Mouse (Mus musculus) neural tube, embryonic 13.5 days (tissue): ENCODE data around the gene Vgll2. TPM values are rescaled to one million over a fixed set of nuclear protein-coding genes. Genes with fewer than 3 reads are reported as not detected.

ENCODE experiments used
- ATAC-seq: fragments of 200-750 bp; cut with Nextera tagmentation; 2 replicates; pipeline ENCODE4 v1.8.0; 2017; ENCODE audit warnings: low read depth, mild to moderate bottlenecking, moderate TSS enrichment, moderate library complexity
- H3K27ac ChIP-seq: fragments of 300-500 bp; sonication (generic); replicated peaks from 2 replicates; pipeline ENCODE4 v1.5.1; 2015; ENCODE audit warnings: moderate library complexity, mild to moderate bottlenecking, inconsistent platforms
- H3K27me3 ChIP-seq: fragments of 300-500 bp; sonication (generic); 2 replicates; pipeline ENCODE4 v1.6.1; 2015; ENCODE audit warnings: mild to moderate bottlenecking, inconsistent platforms
- H3K36me3 ChIP-seq: fragments of 300-500 bp; sonication (generic); 2 replicates; pipeline ENCODE4 v1.6.1; 2015; ENCODE audit warnings: mild to moderate bottlenecking, inconsistent platforms
- H3K4me1 ChIP-seq: fragments of 300-500 bp; sonication (generic); replicated peaks from 2 replicates; pipeline ENCODE4 v1.6.1; 2015; ENCODE audit warnings: inconsistent platforms
- H3K4me2 ChIP-seq: fragments of 300-500 bp; sonication (generic); 2 replicates; pipeline ENCODE4 v1.6.1; 2015; ENCODE audit warnings: inconsistent platforms, mild to moderate bottlenecking, moderate library complexity
- H3K4me3 ChIP-seq: fragments of 300-500 bp; sonication (generic); 2 replicates; pipeline ENCODE4 v1.5.1; 2015; ENCODE audit warnings: mild to moderate bottlenecking, inconsistent platforms
- H3K9ac ChIP-seq: fragments of 300-500 bp; sonication (generic); 2 replicates; pipeline ENCODE4 v1.6.1; 2015; ENCODE audit warnings: moderate library complexity, mild to moderate bottlenecking, inconsistent platforms
- H3K9me3 ChIP-seq: fragments of 300-500 bp; sonication (generic); 2 replicates; pipeline ENCODE4 v1.6.1; 2016; ENCODE audit warnings: inconsistent platforms
- WGBS: fragments of 180-500 bp; shearing (Covaris S2); methylation state at CpG from one replicate; pipeline ENCODE4 v1.1.7; 2015; 5-methylcytosine and 5-hydroxymethylcytosine counted together
- microRNA-seq: library from miRNA; unstranded; fragments of <30 nt; microRNA quantifications from one replicate; pipeline ENCODE4, GENCODE M21; 2016
- polyA plus RNA-seq: library from polyadenylated mRNA; unstranded; fragments of >200 nt; fragmentation: Nextera tagmentation; extraction: Ambion mirVana; gene quantifications from 2 replicates; pipeline ENCODE4 v1.2.1, GENCODE M21; 2015

The Vgll2 gene
- polyA plus RNA-seq, 1 experiment from 2014 or later: 1.8 TPM

- Histone ChIP-seq H3K9ac (peak overlapping the region; percentile 61), H3K27me3 (peaks cover 100% of the 10 kb centered on the region), H3K4me3 (peak overlapping the region; percentile 45), H3K4me2 (peak overlapping the region; percentile 89), H3K9me3 (no peaks in the 10 kb centered on the region), H3K4me1 (peaks cover 28% of the 10 kb centered on the region), H3K36me3 (no peaks in the 10 kb centered on the region), H3K27ac (no peak overlapping the region)
- ATAC-seq: peak; percentile 72
- WGBS: under 1% methylated on average over 66 of the region's 68 CpGs
Measured at GRCm38 (mm10) chr10:52027161-52028035, 5.1 kb downstream of the Vgll2 start.

- H3K36me3 ChIP-seq: no peaks in the 10 kb centered on the region
- no peaks in the 10 kb centered on the region for H3K9me3 ChIP-seq
- no peak overlapping the region for H3K4me2 ChIP-seq
- peaks cover 18% of the 10 kb centered on the region for H3K4me1 ChIP-seq
- no peak overlapping the region for H3K27ac ChIP-seq
- WGBS: 4% methylated on average over 11 of the region's 11 CpGs
- H3K9ac ChIP-seq: no peak overlapping the region
- no peak for ATAC-seq
- H3K27me3 ChIP-seq: peaks cover 90% of the 10 kb centered on the region
- H3K4me3 ChIP-seq: no peak overlapping the region
Measured at GRCm38 (mm10) chr10:52028561-52029370, 6.5 kb downstream of the Vgll2 start.

DNA sequence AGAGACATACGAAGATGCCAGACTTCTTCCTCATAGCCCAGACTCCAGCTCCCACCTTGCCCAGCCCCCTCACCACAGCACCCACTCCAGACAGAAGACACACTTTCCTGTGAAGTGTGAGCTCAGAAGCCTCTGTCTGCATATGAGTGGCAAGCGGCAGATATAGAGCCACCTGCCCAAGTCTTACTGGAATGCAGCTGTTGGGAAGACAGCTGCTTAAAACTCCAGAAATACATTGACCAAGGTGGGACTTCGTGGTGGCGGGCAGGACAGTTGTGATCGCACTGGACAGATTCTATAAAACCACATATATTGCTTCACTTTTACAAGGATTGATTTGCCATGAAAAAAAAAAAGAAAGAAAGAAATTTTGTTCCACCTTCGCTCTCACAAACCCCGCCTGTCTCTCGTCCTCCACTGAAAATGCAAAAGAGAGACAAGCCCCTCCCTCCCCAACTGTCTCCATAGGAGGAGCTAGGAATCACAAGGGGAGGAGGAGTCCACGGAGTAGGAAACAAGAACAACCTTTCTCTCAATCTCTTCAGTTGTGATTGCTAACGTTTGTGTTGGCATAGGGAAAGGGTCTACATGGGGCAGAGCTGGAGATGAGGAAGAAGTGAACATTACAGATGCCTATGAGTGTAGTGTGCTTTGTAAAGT is 7.2 kb downstream of the Vgll2 start:
- H3K27ac ChIP-seq: no peak overlapping the region
- H3K27me3 ChIP-seq: peaks cover 83% of the 10 kb centered on the region
- WGBS: 2% methylated on average over 10 of the region's 10 CpGs
- H3K4me2 ChIP-seq: no peak overlapping the region
- no peaks in the 10 kb centered on the region for H3K9me3 ChIP-seq
- no peak overlapping the region for H3K9ac ChIP-seq
- peaks cover 18% of the 10 kb centered on the region for H3K4me1 ChIP-seq
- no peaks in the 10 kb centered on the region for H3K36me3 ChIP-seq
- no peak overlapping the region for H3K4me3 ChIP-seq
- no peak for ATAC-seq

DNA sequence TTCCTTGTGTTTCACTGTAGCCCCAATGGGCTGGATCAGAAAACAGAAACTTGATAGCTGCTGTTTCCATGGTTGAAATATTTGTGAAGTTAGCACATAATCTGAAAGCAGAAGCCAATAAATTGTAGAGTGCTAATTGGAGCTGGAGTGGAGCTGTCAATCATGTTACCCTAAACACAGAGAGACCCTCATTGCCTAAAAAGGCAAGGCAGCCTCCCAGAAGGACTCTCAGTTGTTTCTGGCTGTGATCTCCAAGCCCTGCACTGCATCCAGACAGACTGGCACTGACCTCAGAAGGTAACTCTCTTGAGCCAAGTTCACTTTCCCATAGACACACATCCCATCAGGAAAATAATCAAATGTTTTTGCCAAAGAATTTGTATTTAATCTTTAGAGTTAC is 11.4 kb downstream of the Vgll2 start:
- Histone ChIP-seq H3K4me3 (no peak overlapping the region), H3K9me3 (no peaks in the 10 kb centered on the region), H3K27ac (no peak overlapping the region), H3K4me2 (no peak overlapping the region), H3K9ac (no peak overlapping the region), H3K36me3 (no peaks in the 10 kb centered on the region), H3K27me3 (peaks cover 41% of the 10 kb centered on the region), H3K4me1 (peaks cover 7% of the 10 kb centered on the region; the same call in 1 of the 2 replicates)
- no peak for ATAC-seq

DNA sequence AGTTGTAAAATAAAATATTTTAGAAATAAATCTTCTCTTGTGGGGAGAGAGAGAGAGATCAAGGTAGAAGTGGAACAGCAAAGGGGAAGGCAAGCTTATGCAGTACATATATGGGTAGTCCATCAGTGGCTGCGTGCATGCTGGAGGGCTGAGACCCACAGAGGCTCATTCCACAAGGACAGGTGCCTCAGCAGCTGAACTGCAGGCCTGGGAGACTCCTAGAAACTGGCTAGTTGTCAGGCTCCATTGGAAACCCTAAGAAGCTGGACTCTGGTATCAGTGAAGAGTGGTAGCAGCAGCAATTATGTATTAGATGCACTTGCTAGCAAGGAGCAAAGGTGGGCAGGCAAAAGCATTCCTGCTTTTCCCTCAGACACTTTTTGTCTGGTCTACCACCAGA is 17.1 kb downstream of the Vgll2 start:
- Histone ChIP-seq H3K27me3 (no peaks in the 10 kb centered on the region), H3K4me3 (no peak overlapping the region), H3K27ac (no peak overlapping the region), H3K9ac (no peak overlapping the region), H3K4me1 (no peaks in the 10 kb centered on the region), H3K4me2 (no peak overlapping the region), H3K9me3 (no peaks in the 10 kb centered on the region), H3K36me3 (no peaks in the 10 kb centered on the region)
- WGBS: 75% methylated on average over 1 of the region's 1 CpGs
- ATAC-seq: no peak

DNA sequence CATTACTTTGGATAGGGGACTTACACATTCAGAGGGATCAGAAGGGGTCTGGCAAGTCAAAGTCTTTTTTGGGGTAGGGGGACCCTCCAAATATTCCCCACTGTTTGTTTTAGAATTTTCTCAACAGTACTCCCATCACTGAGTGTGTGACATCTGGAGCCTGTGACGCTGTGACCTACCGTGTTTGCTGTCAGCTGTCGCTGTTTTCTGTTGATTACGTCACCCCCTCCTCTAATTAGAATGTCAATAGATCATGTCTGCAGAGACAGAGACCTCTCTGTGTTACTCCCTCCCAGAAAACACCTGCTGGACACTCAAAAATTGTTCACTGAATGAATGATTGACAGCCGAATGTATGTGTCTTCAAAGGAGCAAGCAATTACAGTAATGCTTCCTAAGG is 20.8 kb downstream of the Vgll2 start:
- Histone ChIP-seq H3K27ac (no peak overlapping the region), H3K4me3 (no peak overlapping the region), H3K9ac (no peak overlapping the region), H3K4me2 (no peak overlapping the region), H3K4me1 (no peaks in the 10 kb centered on the region), H3K36me3 (no peaks in the 10 kb centered on the region), H3K27me3 (no peaks in the 10 kb centered on the region), H3K9me3 (no peaks in the 10 kb centered on the region)
- ATAC-seq: no peak
- 66% methylated on average over 5 of the region's 5 CpGs for WGBS

DNA sequence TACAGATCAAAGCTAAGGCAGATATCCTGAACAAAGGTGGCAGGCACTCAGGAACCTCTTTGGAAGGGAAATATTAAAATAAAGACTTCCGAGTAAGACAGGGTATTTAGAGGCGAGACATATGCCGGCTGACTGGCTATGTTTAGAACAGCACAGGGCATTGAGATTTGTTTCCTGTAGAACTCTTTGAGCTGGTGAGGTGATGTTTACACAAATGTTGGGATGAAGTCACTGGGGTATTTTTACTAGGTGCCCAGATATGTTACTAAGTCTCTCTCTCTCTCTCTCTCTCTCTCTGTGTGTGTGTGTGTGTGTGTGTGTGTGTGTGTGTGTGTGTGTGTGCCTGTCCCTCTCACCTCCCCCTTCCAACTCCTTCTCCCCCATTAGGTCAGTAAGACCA is 26.0 kb downstream of the Vgll2 start:
- no peaks in the 10 kb centered on the region for H3K4me1 ChIP-seq
- no peaks in the 10 kb centered on the region for H3K27me3 ChIP-seq
- no peaks in the 10 kb centered on the region for H3K36me3 ChIP-seq
- H3K4me2 ChIP-seq: no peak overlapping the region
- no peaks in the 10 kb centered on the region for H3K9me3 ChIP-seq
- 85% methylated on average over 3 of the region's 3 CpGs for WGBS
- H3K27ac ChIP-seq: no peak overlapping the region
- no peak for ATAC-seq
- no peak overlapping the region for H3K9ac ChIP-seq
- H3K4me3 ChIP-seq: no peak overlapping the region

DNA sequence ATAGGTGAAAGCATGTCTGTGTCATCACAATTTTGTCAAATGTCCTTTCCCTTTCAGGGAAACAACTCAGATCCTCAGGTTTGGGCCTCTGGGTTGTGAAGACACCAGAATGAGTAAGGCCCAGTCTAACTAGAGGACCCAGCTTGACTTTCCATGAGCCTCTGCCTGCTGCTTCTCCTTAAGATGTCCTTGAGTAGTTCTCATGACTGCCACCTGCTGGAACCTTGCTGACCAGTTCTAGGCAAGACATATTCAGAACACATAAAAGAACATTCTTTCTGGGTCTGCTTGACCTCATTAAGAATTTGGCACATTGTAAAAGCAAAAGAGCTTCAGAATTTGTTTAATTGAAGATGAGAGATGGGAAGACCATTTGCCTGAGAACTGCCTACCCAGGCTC is 50.2 kb downstream of the Vgll2 start:
- H3K4me2 ChIP-seq: no peak overlapping the region
- no peak overlapping the region for H3K4me3 ChIP-seq
- H3K9me3 ChIP-seq: no peaks in the 10 kb centered on the region
- no peak for ATAC-seq
- H3K27me3 ChIP-seq: no peaks in the 10 kb centered on the region
- no peaks in the 10 kb centered on the region for H3K4me1 ChIP-seq
- H3K36me3 ChIP-seq: no peaks in the 10 kb centered on the region
- H3K27ac ChIP-seq: no peak overlapping the region
- no peak overlapping the region for H3K9ac ChIP-seq

Small RNA genes lying within 50 kb of the gene (microRNA-seq; reads per million reads assigned to microRNA genes)
- not detected for gene Gm24084

Other genes starting within 250 kb of the Vgll2 start
- not detected in 2 replicates for gene Ros1, start 172.7 kb downstream of the Vgll2 start, polyA plus RNA-seq
- 35.2 and 37.0 TPM in 2 replicates for gene Dcbld1, start 211.1 kb downstream of the Vgll2 start, polyA plus RNA-seq